Mouse (Mus musculus) CD4-positive, CD25-positive, alpha-beta regulatory T cell, adult 4 months (primary cell): Measurements from ENCODE around the gene Arpc1b. TPM values are rescaled to one million over a fixed set of nuclear protein-coding genes. Genes with fewer than 3 reads are reported as not detected.
"Not testable (repeated sequence)": the region's sequence is repeated elsewhere in the genome, so short reads cannot be mapped to it uniquely, and the experiment has no call there.

ENCODE experiments used
- ATAC-seq: one replicate; pipeline ENCODE4 v1.8.0; 2017
- polyA plus RNA-seq, 2 experiments: library from polyadenylated mRNA; unstranded; fragments of 100-300 nt; shearing (Covaris generic); gene quantifications; one replicate each; pipeline ENCODE4 v1.2.1; 2017

Gene Arpc1b
- polyA plus RNA-seq = 1,000 to 10,000 TPM in 1 of 2 experiments, 100 to 1,000 TPM in 1; 777 to 1,415 TPM

DNA sequence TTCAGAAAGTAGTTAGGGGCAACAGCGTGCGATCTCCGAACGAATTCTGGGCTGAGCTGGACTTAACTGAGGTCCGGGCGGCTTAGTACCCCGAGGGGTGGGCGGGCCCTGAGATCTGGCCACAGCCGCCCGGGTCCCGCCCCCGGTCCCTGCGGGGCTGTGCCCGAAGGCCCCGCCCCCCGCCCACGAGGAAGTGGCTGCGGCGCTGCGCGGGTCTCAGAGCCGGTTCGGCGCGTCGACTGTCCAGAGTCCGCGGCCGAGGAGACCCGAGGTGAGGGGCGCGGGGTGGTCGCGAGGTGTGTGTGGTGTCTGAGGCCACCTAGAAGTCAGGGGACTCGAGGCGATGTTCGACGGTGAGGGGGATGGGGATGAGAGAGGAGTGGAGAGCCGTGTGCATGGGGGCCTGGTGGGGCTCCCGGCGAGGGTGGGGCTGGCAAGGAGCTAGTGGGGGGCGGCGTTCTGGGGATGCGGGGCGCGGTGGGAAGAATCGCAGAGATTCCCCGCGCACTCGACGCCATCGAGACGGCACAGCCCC lies at the start of gene Arpc1b:
Gene Arpc1b, plus strand, starts transcription at position 145 of the 535 bp plus-strand sequence.
- ATAC-seq = peak; percentile 22

DNA sequence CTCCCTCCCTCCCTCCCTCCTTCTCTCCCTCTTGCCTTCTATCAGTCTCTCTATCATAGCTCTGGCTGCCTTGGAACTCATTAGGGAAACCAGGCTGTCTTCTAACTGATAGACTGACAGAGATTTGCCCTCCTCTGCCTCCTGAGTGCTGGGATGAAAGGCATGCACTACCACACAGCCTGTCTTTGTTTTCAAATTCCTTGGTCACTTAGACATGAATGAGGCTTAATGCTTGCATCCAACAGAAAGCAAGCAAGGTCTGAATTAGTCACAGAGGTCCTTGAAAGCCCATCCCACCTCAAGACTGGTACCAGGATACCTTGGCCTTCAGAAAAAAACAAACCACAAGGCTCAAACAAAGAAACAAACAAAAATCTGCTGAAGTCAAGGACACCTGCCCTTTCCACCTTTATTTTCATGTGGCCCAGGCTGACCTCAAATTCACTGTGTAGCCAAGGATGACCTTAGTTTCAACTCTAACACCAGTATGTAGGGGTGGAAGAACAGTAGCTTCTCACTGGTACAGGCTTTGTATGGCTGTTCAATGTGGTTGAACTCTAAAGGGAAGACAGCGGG lies 49.2 kb upstream of the Arpc1b start:
- ATAC-seq = no peak

DNA sequence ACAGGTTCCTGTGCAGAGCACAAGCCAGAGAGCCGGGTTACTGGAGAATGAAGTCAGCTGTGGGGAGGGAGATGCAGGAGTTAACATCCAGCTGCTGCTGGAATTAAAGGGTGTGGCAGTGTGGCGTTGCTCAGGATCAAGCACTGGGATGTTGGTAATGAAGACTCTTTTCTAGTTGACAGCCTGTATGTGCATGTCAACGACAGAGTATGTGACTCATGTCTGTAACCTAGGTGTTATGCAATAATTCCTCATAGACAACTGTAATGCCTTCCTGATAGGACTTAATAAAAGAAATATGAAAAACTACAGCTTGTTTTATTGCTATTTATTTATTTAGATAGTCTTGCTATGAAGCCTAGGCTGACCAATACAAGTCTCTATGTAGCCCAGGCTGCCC lies 45.2 kb upstream of the Arpc1b start:
- ATAC-seq = no peak

DNA sequence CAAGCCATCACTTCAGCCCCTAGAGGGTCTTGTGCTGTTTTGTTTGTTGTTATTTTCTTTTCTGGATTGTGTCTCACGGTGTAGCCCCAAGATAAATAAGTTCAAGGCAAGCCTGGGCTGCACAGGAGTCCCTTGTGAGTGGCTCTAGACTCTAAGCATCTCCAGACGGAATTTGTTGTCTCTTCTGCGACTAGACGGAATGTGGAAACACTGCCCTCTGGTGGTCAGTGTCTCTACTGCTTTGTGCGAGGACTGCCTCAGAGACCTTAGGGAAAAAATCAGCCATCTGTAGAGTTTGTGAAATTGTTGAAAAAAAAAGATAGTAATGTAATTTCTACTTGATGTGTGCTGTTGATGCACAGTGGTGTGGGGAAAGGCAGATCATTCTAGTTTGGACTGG lies 44.3 kb upstream of the Arpc1b start:
- peak; percentile 37 for ATAC-seq

DNA sequence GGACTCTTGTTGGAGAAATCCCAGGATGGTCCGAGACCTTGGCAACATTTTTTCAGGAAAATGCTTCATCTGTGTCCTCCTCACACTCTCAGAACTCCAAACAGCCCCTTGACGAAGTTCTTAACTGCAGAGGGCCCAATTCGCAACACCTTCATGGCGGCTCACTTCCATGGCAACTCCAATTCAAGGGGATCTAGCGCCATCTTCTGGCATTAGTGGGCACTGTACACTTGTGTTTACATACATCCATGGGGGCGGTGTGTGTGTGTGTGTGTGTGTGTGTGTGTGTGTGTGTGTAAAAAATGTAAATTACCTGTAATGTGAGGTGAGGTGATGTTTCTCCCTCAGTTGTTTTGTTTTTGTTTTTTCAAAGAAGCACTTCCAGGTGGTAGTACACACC lies 42.7 kb upstream of the Arpc1b start:
- no peak for ATAC-seq

DNA sequence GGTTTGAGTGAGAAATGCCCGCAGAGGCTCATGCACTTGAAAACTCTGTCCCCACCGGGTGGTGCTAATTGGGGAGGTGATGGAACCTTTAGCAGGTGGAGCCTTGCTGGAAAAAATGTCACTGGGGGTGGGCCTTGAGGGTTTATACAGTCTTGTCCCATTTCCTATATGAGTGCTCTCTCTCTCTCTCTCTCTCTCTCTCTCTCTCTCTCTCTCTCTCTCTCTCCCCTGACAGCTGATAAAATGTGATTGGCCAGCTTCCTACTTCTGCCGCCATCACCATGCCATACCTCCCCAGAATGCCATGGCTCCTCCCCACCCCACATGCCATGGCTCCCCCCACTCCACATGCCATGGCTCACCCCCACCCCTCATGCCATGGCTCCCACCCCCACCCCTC lies 38.9 kb upstream of the Arpc1b start:
- no peak for ATAC-seq

DNA sequence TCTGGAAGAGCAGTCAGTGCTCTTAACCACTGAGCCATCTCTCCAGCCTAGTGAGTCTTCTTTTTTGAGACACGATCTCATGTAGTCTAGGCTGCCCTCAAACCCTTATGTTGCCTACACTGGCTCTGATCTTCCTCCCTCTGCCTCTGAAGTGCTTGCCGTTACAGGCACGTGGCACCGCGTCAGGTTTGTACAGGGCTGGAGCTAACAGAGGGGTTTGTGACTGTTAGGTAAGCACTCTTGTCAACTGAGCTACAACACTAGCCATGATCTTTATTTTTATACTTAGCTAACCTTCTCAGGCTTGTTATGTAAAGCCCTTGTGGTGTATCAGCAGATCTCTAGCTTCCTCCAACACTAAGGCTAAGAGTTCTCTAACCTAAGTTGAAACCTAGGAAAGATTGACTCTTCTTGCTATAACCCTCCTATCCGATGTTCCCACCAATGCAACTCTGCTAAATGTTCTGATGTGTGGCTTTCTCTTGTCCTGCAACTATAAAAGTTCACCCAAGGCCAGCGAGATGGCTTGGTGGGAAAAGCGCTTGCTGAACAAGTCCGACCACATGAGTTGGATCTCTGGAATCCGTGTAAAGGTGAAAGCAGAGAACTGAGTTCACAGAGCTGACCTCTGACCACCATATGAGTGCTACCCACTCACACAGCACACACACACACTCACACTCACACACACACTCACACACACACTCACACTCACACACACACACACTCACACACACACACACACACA lies 32.0 kb upstream of the Arpc1b start:
- no peak for ATAC-seq

DNA sequence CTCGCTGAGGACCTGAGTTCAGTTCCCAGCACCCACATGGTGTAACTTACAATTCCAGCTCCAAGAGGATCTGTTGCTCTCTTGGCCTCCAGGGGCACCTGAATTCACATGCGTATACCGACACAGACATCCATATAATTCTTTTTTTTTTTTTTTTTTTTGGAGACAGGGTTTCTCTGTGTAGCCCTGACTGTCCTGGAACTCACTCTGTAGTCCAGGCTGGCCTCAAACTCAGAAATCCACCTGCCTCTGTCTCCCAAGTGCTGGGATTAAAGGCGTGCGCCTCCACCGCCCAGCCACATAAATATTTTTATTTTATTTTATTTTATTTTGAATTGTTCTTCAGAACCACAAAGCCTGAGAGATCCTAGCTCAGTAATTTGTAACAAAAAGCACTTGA lies 30.8 kb upstream of the Arpc1b start:
- not testable (repeated sequence) for ATAC-seq

DNA sequence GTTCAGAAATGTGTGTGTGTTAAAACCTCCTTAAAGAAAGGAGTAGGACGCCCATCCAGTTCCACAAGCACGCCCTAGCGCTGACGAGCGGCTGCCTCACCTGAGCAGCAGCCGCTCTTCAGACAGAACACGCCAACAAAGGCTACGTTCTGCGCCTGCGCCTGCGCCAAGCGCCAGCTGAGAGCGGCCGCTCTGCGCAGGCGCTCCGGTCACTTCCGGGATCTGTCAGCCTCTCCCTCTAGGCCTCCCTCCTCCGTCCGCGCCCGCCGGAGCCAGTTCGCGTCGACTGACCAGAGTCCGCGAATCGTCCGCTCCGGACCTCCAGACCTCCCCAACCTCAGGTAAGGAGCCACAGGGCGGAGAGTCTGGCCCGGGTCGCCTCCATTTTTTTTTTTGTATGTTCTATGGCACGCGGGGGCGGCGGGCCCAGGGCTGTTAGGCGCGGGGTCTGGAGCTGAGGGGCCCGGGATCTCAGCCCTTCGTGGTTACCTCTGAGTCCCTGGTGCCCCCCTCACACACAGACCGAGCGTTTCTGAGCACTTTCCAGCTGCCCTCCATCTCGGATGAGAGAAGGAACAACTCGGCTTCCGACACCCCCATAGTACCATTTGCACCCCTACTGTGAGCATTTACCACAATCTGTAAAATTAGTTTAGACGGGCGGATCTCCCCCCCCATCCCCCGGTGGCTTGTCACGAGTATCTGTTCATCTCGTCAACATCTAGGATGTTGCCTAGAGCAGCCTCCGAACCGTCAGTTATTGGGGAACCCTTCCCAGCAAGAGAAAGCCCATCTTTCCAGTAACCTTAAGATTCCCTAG lies 30.2 kb upstream of the Arpc1b start, which contains the start of the genes Arpc1a and Kpna7:
Gene Arpc1a, plus strand, starts transcription at position 199 of the 820 bp plus-strand sequence.
Gene Kpna7, minus strand, starts transcription at position 399 of the 820 bp plus-strand sequence.
- peak; percentile 98 for ATAC-seq

DNA sequence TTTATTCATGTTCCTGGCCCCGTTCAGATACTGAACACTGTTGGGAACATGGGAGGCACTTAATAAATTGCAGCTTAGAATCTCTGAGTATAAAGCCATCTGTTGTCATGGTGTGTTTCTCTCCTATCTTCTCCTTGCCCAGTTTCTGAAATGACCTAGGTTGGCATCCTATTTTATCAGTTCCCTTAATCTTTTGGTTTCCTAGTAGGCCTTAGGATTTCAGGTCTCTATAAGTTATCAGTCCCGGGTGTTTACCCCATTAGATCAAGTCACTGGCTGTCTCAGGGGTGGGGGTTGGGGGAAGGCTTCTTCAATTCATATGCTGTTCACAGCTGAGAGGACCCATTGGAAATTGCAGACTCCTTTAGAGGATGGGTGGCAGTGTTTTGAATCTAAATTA lies 29.2 kb upstream of the Arpc1b start:
- ATAC-seq = no peak

DNA sequence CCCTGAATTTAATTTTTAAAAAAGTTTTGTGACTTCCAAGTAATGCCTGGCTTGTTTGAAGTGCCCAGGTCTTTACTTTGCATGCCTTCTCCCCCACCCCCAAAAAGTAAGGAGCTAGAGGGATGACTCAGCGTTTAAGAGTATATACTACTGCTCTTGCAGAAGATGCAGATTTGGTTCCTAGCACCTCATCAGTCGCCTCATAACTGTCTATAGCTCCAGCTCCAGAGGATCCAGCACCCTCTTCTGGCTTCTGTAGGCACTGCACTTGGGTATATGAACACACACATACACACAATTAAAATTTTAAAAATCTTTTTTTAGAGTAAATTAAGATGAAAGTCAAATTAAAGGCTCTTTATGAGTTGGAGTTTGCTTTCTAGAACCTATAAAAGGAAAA lies 25.8 kb upstream of the Arpc1b start:
- no peak for ATAC-seq

DNA sequence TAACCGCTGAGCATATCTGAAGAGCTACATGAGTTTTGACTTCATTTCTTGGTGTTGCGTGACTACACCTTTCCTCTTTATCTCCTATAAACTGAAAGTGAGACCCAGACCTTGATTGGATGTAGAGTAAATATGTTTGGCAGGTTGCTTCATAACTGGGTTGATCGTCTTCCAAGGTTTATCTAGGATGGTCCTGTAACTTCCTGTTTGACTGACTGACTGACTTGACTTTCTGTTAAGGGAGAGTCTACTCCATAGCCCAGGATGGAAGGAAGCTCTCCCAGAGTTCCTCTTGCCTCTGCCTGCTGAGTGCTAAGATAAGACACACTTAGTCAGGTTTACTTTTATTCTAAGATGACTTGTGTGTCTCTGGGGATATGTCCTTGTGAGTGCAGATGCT lies 24.1 kb upstream of the Arpc1b start:
- no peak for ATAC-seq

DNA sequence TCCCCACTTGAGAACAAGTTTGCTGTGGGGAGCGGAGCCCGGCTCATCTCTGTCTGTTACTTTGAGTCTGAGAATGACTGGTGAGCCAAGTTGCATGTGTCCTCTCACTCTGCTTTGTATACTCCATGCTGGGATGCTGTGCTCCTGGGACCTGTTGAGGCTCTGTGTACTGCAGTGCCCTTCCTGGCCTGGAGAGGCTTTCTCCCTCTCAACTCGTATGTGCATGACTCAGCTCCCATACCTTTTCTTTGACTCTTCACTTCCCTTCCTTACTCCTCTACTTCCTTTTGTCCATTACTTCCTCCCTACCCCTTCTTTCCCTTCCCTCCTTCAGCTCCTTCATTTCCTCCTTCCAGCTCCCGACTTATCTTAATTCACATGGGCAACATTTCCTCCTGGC lies 17.8 kb upstream of the Arpc1b start:
- no peak for ATAC-seq

DNA sequence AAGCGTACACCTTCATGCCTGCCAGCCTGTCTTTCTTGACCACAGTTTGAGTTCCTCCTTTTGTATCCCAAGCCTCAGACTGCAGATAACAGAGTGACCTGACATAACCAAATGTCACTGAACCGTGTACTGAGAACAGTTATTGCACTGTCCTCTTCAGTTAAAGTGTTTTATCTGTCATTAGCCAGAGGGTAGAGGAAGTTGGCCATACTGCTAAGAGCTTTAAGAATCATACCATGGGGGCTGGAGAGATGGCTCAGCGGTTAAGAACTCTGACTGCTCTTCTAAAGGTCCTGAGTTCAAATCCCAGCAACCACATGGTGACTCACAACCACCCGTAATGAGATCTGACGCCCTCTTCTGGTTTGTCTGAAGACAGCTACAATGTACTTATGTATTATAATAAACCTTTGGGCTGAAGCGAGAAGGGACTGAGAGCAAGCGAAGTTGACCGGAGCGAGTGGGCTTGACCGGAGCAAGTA lies 15.6 kb upstream of the Arpc1b start:
- no peak for ATAC-seq

DNA sequence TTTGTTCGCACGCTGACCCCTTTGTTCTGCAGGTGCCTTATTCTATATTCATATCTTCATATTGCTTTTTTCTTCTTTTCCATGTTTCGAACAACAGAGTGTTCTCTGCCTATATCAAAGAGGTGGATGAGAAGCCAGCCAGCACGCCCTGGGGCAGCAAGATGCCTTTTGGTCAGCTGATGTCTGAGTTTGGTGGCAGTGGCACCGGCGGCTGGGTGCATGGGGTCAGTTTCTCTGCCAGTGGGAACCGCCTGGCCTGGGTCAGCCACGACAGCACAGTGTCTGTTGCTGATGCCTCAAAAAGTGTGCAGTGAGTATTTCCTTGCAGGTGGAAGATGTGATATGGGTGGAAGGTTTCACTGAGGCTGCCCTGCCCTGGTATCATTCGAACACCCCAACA lies 13.1 kb upstream of the Arpc1b start:
- ATAC-seq = no peak

DNA sequence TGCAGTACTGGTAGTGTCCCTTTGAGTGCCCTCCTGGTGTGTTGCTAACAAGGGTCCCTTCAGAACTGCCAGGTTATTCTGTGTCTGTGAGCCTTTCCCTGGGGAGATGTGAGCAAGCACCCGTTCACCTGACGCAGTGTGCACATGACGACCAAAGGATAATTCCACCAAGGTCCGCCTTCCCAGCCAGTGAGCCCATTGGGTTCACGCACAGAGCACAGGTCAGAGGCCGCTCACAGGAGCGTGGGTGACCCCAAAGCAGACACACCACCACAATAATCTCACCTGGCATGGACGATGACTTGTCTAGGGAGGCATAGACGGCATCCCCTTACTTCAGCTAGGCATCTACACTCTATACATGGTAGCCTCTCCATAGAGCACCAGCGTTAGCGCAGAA lies 12.6 kb upstream of the Arpc1b start:
- not testable (repeated sequence) for ATAC-seq

DNA sequence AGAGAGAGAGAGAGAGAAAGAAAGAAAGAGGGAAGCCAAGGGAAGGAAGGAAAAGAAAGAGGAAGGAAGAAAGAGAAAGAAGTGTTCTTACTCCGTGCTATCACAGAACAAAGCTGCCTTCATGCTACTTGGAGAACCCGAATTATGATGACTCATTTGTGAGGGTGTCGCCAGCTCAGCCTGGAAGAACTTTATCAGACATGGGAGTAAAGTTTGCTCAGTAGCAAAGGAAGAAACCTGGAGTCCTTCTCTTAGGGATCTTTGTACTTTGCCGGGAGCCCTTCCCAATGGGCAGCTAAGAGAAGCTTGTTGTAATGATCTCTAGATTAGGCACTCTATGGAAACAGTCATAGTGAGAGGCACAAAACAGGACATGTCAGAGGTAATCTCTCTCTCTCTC lies 11.3 kb upstream of the Arpc1b start:
- no peak for ATAC-seq

DNA sequence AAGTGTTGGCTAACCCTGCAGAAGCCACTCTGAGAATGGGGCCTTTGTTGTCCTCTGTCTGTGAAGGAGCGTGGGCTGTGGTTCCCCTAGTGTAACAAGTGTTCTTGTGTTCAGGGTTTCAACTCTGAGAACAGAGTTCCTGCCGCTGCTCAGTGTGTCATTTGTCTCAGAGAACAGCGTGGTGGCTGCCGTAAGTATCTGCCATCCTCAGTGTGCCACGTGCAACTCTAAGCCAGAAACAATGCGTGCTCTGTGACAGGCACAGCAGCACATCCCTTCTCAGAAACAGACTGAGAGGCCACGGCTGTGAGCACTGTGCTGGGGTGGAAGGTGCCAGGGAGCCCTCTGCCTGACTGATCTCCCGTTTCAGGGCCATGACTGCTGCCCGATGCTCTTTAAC lies 9.7 kb upstream of the Arpc1b start:
- no peak for ATAC-seq

DNA sequence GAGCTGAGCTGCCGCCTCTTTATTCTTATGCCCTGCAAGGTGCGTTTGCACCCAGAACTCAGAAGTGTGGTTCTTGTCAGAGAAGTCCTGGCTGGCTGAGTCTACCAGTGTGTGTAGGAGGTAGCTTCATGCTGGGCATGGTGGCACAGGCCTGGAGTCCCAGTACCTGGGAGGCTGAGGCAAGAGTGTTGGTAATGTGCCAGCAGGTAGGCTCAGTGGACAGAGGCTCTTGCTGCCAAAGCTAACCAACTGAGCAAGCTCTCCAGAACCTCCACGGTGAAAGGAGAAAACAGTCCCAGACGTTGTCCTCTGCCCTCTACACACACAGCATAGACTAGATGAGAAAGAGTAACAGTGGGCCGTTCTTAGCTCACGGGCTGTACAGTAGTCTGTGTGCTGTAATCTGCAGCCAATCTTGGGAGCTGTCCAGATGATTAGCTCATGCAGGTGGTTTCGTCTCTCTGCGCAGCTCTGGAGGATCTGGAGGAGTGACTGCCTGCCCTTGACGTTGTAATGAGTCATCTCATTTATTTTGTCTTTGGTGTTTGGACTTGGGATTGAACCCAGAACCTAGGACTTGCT lies 8.2 kb upstream of the Arpc1b start:
- ATAC-seq = no peak

DNA sequence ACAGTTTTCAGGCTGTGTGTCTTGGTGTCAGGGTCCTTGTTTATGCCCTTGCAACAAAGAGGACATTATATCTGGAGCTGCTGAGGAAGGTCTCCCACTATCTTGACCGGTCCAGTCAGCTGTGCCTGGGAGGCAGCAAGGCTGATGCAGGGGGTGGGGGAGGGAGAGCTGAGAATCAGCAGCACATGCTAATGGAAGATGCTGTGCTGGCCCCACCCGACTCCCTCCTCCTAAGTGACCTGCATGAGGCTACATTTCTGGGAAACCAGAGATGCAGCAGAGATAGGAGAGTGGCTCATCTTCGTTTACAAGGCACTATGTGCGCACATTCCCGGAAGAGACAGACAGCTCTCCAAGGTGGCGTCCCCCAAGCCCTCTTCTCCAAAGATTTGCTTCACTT lies 3.6 kb upstream of the Arpc1b start:
- no peak for ATAC-seq

DNA sequence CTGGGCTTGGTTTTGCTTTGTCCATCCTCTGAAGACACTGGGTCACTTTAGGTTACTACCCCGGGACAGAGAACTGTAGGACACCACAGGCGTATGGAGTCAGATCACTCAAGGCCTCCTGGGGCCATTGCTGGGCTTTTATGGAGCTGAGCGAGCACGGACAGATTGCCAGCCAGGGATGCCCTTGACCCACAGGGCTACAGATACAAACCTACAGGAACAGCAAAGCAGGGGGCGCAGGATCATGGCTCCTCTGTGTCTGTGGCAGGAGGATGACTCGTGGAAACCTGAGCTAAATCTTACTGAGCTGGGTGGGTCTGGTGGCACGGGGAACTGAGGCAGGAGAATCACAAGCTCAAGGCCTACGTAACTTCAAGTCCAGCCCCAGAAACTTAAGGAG lies 1.4 kb upstream of the Arpc1b start:
- no peak for ATAC-seq

DNA sequence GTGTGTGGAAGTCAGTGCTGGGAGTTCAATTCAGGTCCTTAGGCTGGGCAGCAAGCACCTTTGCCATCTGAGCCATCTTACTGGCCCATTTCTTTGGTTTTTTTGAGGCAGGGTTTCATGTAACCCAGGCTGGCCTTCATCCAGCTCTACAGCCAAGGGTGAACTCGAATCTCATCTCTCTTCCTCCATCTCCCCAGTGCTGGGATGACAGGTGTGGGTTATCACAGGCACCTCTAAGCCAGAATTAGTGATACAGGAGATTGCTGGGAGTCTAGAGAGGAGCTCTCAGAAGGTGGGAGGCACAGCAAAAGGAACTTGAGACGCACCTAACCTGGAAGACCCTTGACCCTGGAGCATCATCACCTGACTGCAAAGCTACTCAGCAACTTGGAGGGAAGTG lies 599 bp upstream of the Arpc1b start:
- ATAC-seq = no peak
